Mouse (Mus musculus) lung, adult 2 months (tissue): ENCODE measurements around the gene Cytl1.

Experiments
- CTCF ChIP-seq: fragments of 200-500 bp; IDR thresholded peaks from 2 replicates; pipeline ENCODE4 v1.5.1; 2011; ENCODE audit warnings: mild to moderate bottlenecking, low read length, control low read depth; ENCODE audit not compliant: insufficient read depth
- POLR2A ChIP-seq: fragments of 200-500 bp; IDR thresholded peaks from 2 replicates; pipeline ENCODE4 v1.6.1; 2011; ENCODE audit warnings: low read depth, mild to moderate bottlenecking, control low read depth, low read length, borderline replicate concordance; ENCODE audit errors: extremely low read depth

DNA sequence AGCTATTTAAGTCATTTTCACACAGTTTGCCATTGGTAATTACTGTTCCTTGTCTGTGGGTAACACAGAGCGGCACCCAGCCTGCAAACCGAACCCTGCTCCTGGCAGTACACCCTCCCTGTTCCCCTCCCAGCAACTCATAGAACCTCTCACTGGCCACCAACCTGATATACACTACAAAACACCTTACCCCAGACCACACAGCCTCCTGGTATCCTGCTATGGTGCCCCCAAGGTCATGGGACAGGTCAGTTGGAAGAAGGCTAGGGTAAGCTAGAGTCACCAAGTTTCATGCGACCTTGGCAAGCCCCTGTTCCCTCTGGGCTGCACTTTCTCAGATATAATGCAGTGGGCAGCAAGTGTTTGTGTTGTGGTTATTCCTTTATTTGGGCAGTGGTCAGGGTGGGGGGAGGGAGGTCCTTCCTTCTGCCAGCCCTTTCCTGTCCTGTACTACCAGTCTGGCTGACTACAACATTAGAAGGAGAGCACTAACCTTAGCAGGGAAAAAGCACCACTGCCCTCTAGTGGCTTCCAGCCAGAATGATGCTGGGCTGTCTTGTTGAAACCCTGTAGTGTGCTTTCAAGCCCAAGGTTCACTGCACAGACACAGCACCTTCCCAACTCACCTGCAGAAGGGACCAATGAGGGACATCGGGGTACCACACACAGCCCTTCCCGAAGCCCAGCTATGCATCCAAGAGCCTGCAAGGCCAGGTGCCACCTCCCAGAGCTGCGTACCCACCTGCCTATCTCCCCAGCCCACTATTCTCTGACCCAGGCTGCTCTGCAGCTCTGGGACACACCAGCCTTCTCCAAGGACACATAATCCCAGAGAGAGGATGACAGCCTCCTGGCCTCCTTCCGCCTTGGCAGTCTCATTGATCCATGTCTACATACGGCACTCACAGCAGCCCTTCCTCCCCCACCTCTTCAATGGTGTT, 17.0 kb downstream of the Cytl1 start:
- no peak for TF ChIP-seq POLR2A
- peak; percentile 66 for TF ChIP-seq CTCF
